Mouse (Mus musculus) liver, embryonic 13.5 days (tissue): ENCODE measurements around the gene Eras. TPM values are rescaled to one million over a fixed set of nuclear protein-coding genes. Genes with fewer than 3 reads are reported as not detected.
A peak's percentile ranks its signal among the peaks of the same experiment; 100 is the strongest.
"Not testable (repeated sequence)": the region's sequence is repeated elsewhere in the genome, so short reads cannot be mapped to it uniquely, and the experiment has no call there.

ENCODE experiments used
- ATAC-seq: fragments of 200-750 bp; cut with Nextera tagmentation; 2 replicates; pipeline ENCODE4 v1.8.0; 2017; ENCODE audit warnings: low read depth, mild to moderate bottlenecking, moderate number of reproducible peaks, moderate library complexity
- DNase-seq: peaks from one replicate; pipeline ENCODE4 v3.0.0; 2022
- H3K27ac ChIP-seq: fragments of 300-500 bp; sonication (generic); 2 replicates; pipeline ENCODE4 v1.5.1; 2015; ENCODE audit warnings: moderate library complexity, mild to moderate bottlenecking, inconsistent platforms
- H3K27me3 ChIP-seq: fragments of 300-500 bp; sonication (generic); 2 replicates; pipeline ENCODE4 v1.6.1; 2015; ENCODE audit warnings: mild to moderate bottlenecking, inconsistent platforms
- H3K36me3 ChIP-seq: fragments of 300-500 bp; sonication (generic); 2 replicates; pipeline ENCODE4 v1.6.1; 2015; ENCODE audit warnings: mild to moderate bottlenecking, inconsistent platforms
- H3K4me1 ChIP-seq: fragments of 300-500 bp; sonication (generic); replicated peaks from 2 replicates; pipeline ENCODE4 v1.6.1; 2015; ENCODE audit warnings: inconsistent platforms
- H3K4me2 ChIP-seq: fragments of 300-500 bp; sonication (generic); 2 replicates; pipeline ENCODE4 v1.6.1; 2015; ENCODE audit warnings: inconsistent platforms, mild to moderate bottlenecking, moderate library complexity
- H3K4me3 ChIP-seq: fragments of 300-500 bp; sonication (generic); replicated peaks from 2 replicates; pipeline ENCODE4 v1.5.1; 2015; ENCODE audit warnings: mild to moderate bottlenecking, inconsistent platforms
- H3K9ac ChIP-seq: fragments of 300-500 bp; sonication (generic); 2 replicates; pipeline ENCODE4 v1.6.1; 2015; ENCODE audit warnings: mild to moderate bottlenecking, inconsistent platforms
- H3K9me3 ChIP-seq: fragments of 300-500 bp; sonication (generic); replicated peaks from 2 replicates; pipeline ENCODE4 v1.6.1; 2016; ENCODE audit warnings: inconsistent platforms
- whole genome bisulfite sequencing: fragments of 180-500 bp; shearing (Covaris S2); methylation state at CpG from one replicate; pipeline ENCODE4 v1.1.7; 2015; ENCODE audit not compliant: insufficient replicate concordance; 5-methylcytosine and 5-hydroxymethylcytosine counted together
- polyA plus RNA-seq: library from polyadenylated mRNA; unstranded; fragments of >200 nt; fragmentation: Nextera tagmentation; extraction: Ambion mirVana; gene quantifications from 2 replicates; pipeline ENCODE4 v1.2.1, GENCODE M21; 2015

Eras gene
- polyA plus RNA-seq, 1 experiment from 2014 or later = not detected

GRCm38 (mm10) chrX:7909242-7909641 is 19.2 kb downstream of the Eras start, which contains the start of gene Gm10490:
Gene Gm10490, plus strand, starts transcription at chrX:7909542.
- not testable (repeated sequence) for ATAC-seq, H3K27me3 ChIP-seq, H3K4me1 ChIP-seq, H3K9me3 ChIP-seq, H3K27ac ChIP-seq, H3K4me3 ChIP-seq, H3K9ac ChIP-seq, DNase-seq, H3K4me2 ChIP-seq
- H3K36me3 ChIP-seq = peaks cover 12% of the 10 kb centered on the region
- WGBS = 66% methylated on average over 4 of the region's 4 CpGs

- H3K36me3 ChIP-seq = peaks cover 12% of the 10 kb centered on the region
- WGBS = 70% methylated on average over 5 of the region's 5 CpGs
- no peak within 1 kb of the TSS for H3K4me3 ChIP-seq
- no peaks in the 10 kb centered on the region for H3K4me1 ChIP-seq
- no peaks in the 10 kb centered on the region for H3K9me3 ChIP-seq
- no peak for ATAC-seq
- no peak for DNase-seq
- H3K27ac ChIP-seq = no peak within 1 kb of the TSS
- no peak within 1 kb of the TSS for H3K4me2 ChIP-seq
- no peak within 1 kb of the TSS for H3K9ac ChIP-seq
- H3K27me3 ChIP-seq = no peaks in the 10 kb centered on the region
Measured at GRCm38 (mm10) chrX:7907735-7908134, 20.7 kb downstream of the Eras start, which contains the start of gene Gm10491. Gene Gm10491, minus strand, starts transcription at chrX:7907835.

- peaks cover 8% of the 10 kb centered on the region for H3K4me1 ChIP-seq
- no peak overlapping the region for H3K9ac ChIP-seq
- 82% methylated on average over 5 of the region's 5 CpGs for WGBS
- H3K27me3 ChIP-seq = no peaks in the 10 kb centered on the region
- H3K9me3 ChIP-seq = no peaks in the 10 kb centered on the region
- no peak for DNase-seq
- no peak overlapping the region for H3K4me3 ChIP-seq
- no peak for ATAC-seq
- no peak overlapping the region for H3K27ac ChIP-seq
- no peak overlapping the region for H3K4me2 ChIP-seq
- H3K36me3 ChIP-seq = peaks cover 12% of the 10 kb centered on the region
Measured at GRCm38 (mm10) chrX:7904441-7904840, 24.0 kb downstream of the Eras start.

- H3K36me3 ChIP-seq = peaks cover 18% of the 10 kb centered on the region
- peak within 1 kb of the TSS; percentile 73 for H3K27ac ChIP-seq
- peak; percentile 84 for DNase-seq
Measured at GRCm38 (mm10) chrX:7898880-7899874, 29.2 kb downstream of the Eras start, which contains the start of the genes Pqbp1 and Timm17b. Gene Pqbp1, minus strand, starts transcription at chrX:7899269. Gene Timm17b, plus strand, starts transcription at chrX:7899357.

GRCm38 (mm10) chrX:7898211-7898610 is 30.2 kb downstream of the Eras start:
- Histone ChIP-seq H3K9ac (peak overlapping the region; percentile 70), H3K27ac (peak overlapping the region; percentile 67; the same call in 1 of the 2 replicates), H3K36me3 (peaks cover 21% of the 10 kb centered on the region), H3K27me3 (no peaks in the 10 kb centered on the region), H3K4me3 (peak overlapping the region; percentile 69), H3K4me1 (peaks cover 13% of the 10 kb centered on the region), H3K4me2 (peak overlapping the region; percentile 68), H3K9me3 (no peaks in the 10 kb centered on the region)
- ATAC-seq (no peak), DNase-seq (no peak)
- WGBS = 26% methylated on average over 13 of the region's 13 CpGs

More at GRCm38 (mm10) chrX:7898880-7899874, 29.2 kb downstream of the Eras start, which contains the start of the genes Pqbp1 and Timm17b:
- peak; percentile 99 for ATAC-seq
- H3K4me1 ChIP-seq = peaks cover 13% of the 10 kb centered on the region
- H3K4me3 ChIP-seq = peak within 1 kb of the TSS; percentile 69
- H3K9me3 ChIP-seq = no peaks in the 10 kb centered on the region
- H3K27me3 ChIP-seq = no peaks in the 10 kb centered on the region
- H3K4me2 ChIP-seq = peak within 1 kb of the TSS; percentile 75
- H3K9ac ChIP-seq = peak within 1 kb of the TSS; percentile 72
- 10% methylated on average over 62 of the region's 62 CpGs for WGBS

- peak within 1 kb of the TSS; percentile 63 for H3K27ac ChIP-seq
- ATAC-seq (peak; percentile 95), DNase-seq (peak; percentile 77)
- H3K4me1 ChIP-seq = peaks cover 19% of the 10 kb centered on the region
- H3K4me2 ChIP-seq = peak within 1 kb of the TSS; percentile 75
- peak within 1 kb of the TSS; percentile 72 for H3K4me3 ChIP-seq
- WGBS = 7% methylated on average over 47 of the region's 49 CpGs
- H3K9ac ChIP-seq = peak within 1 kb of the TSS; percentile 66
- H3K27me3 ChIP-seq = no peaks in the 10 kb centered on the region
- H3K9me3 ChIP-seq = no peaks in the 10 kb centered on the region
- H3K36me3 ChIP-seq = no peaks in the 10 kb centered on the region
Measured at GRCm38 (mm10) chrX:7883841-7884567, 44.4 kb downstream of the Eras start, which contains the start of gene Slc35a2. Gene Slc35a2, plus strand, starts transcription at chrX:7884028.

- H3K27ac ChIP-seq = no peak overlapping the region
- H3K4me1 ChIP-seq = peaks cover 25% of the 10 kb centered on the region
- ATAC-seq = no peak
- no peak overlapping the region for H3K9ac ChIP-seq
- no peaks in the 10 kb centered on the region for H3K27me3 ChIP-seq
- WGBS = 7% methylated on average over 11 of the region's 11 CpGs
- peak overlapping the region; percentile 90 for H3K4me2 ChIP-seq
- 0 out of 2 replicates have a peak overlapping the region, but pooled peaks have one; percentile 16 for H3K4me3 ChIP-seq
- H3K36me3 ChIP-seq = peaks cover 14% of the 10 kb centered on the region
- peak; percentile 45 for DNase-seq
- H3K9me3 ChIP-seq = no peaks in the 10 kb centered on the region
Measured at GRCm38 (mm10) chrX:7879819-7880218, 48.6 kb downstream of the Eras start.

- peaks cover 27% of the 10 kb centered on the region for H3K36me3 ChIP-seq
- 9% methylated on average over 21 of the region's 21 CpGs for WGBS
- ATAC-seq = peak; percentile 18
- H3K9me3 ChIP-seq = no peaks in the 10 kb centered on the region
- no peak overlapping the region for H3K27ac ChIP-seq
- H3K9ac ChIP-seq = peak overlapping the region; percentile 68
- no peaks in the 10 kb centered on the region for H3K27me3 ChIP-seq
- H3K4me1 ChIP-seq = peaks cover 24% of the 10 kb centered on the region
- H3K4me2 ChIP-seq = peak overlapping the region; percentile 90
- DNase-seq = no peak
- peak overlapping the region; percentile 59 for H3K4me3 ChIP-seq
Measured at GRCm38 (mm10) chrX:7878495-7878894, 49.9 kb downstream of the Eras start.

GRCm38 (mm10) chrX:7878007-7878419 is 50.4 kb downstream of the Eras start, which contains the start of gene Pim2:
Gene Pim2, plus strand, starts transcription at chrX:7878262.
- no peaks in the 10 kb centered on the region for H3K9me3 ChIP-seq
- no peak within 1 kb of the TSS; the same call in 1 of the 2 replicates for H3K27ac ChIP-seq
- H3K27me3 ChIP-seq = no peaks in the 10 kb centered on the region
- 15% methylated on average over 38 of the region's 38 CpGs for WGBS
- H3K4me1 ChIP-seq = peaks cover 24% of the 10 kb centered on the region
- peak within 1 kb of the TSS; percentile 90 for H3K4me2 ChIP-seq
- peak; percentile 79 for DNase-seq
- peak within 1 kb of the TSS; percentile 59 for H3K4me3 ChIP-seq
- peak; percentile 95 for ATAC-seq
- H3K9ac ChIP-seq = peak within 1 kb of the TSS; percentile 68
- peaks cover 32% of the 10 kb centered on the region for H3K36me3 ChIP-seq
